Mouse (Mus musculus) limb, embryonic 12.5 days (tissue): Measurements from ENCODE around the gene Ggta1. TPM values are rescaled to one million over a fixed set of nuclear protein-coding genes. Genes with fewer than 3 reads are reported as not detected.
"Not testable (repeated sequence)": the region's sequence is repeated elsewhere in the genome, so short reads cannot be mapped to it uniquely, and the experiment has no call there.

Experiments
- ATAC-seq: fragments of 200-750 bp; cut with Nextera tagmentation; 2 replicates; pipeline ENCODE4 v1.8.0; 2017; ENCODE audit warnings: low read depth, moderate TSS enrichment; ENCODE audit not compliant: insufficient number of reproducible peaks, insufficient read depth, low FRiP score, low TSS enrichment
- H3K27ac ChIP-seq: fragments of 300-500 bp; sonication (generic); 2 replicates; pipeline ENCODE4 v1.5.1; 2016; ENCODE audit warnings: mild to moderate bottlenecking, moderate library complexity
- H3K27me3 ChIP-seq: fragments of 300-500 bp; sonication (generic); 2 replicates; pipeline ENCODE4 v1.6.1; 2016; ENCODE audit warnings: mild to moderate bottlenecking, moderate library complexity
- H3K36me3 ChIP-seq: fragments of 300-500 bp; sonication (generic); 2 replicates; pipeline ENCODE4 v1.6.1; 2016; ENCODE audit warnings: mild to moderate bottlenecking, moderate library complexity
- H3K4me1 ChIP-seq: fragments of 300-500 bp; sonication (generic); replicated peaks from 2 replicates; pipeline ENCODE4 v1.6.1; 2016
- H3K4me2 ChIP-seq: fragments of 300-500 bp; sonication (generic); 2 replicates; pipeline ENCODE4 v1.6.1; 2016; ENCODE audit warnings: mild to moderate bottlenecking, moderate library complexity
- H3K4me3 ChIP-seq: fragments of 300-500 bp; sonication (generic); replicated peaks from 2 replicates; pipeline ENCODE4 v1.5.1; 2016; ENCODE audit warnings: mild to moderate bottlenecking
- H3K9ac ChIP-seq: fragments of 300-500 bp; sonication (generic); replicated peaks from 2 replicates; pipeline ENCODE4 v1.6.1; 2016; ENCODE audit warnings: mild to moderate bottlenecking, moderate library complexity
- H3K9me3 ChIP-seq: fragments of 300-500 bp; sonication (generic); 2 replicates; pipeline ENCODE4 v1.6.1; 2016; ENCODE audit warnings: mild to moderate bottlenecking, moderate library complexity
- WGBS: fragments of 180-500 bp; shearing (Covaris S2); methylation state at CpG from one replicate; pipeline ENCODE4 v1.1.7; 2016; 5-methylcytosine and 5-hydroxymethylcytosine counted together
- polyA plus RNA-seq: library from polyadenylated mRNA; unstranded; fragments of >200 nt; fragmentation: Nextera tagmentation; extraction: Ambion mirVana; gene quantifications from 2 replicates; pipeline ENCODE4 v1.2.1, GENCODE M21; 2016

The Ggta1 gene
- polyA plus RNA-seq, 1 experiment from 2014 or later = 7.8 TPM

- Histone ChIP-seq H3K9me3 (no peaks in the 10 kb centered on the region; the same call in 1 of the 2 replicates), H3K27me3 (peaks cover 23% of the 10 kb centered on the region), H3K27ac (no peak overlapping the region), H3K9ac (no peak overlapping the region), H3K4me1 (peaks cover 29% of the 10 kb centered on the region), H3K36me3 (no peaks in the 10 kb centered on the region), H3K4me2 (no peak overlapping the region), H3K4me3 (no peak overlapping the region)
- no peak for ATAC-seq
These were observed 3.7 kb downstream of the Ggta1 start for GRCm38 (mm10) chr2:35459316-35459715.

DNA sequence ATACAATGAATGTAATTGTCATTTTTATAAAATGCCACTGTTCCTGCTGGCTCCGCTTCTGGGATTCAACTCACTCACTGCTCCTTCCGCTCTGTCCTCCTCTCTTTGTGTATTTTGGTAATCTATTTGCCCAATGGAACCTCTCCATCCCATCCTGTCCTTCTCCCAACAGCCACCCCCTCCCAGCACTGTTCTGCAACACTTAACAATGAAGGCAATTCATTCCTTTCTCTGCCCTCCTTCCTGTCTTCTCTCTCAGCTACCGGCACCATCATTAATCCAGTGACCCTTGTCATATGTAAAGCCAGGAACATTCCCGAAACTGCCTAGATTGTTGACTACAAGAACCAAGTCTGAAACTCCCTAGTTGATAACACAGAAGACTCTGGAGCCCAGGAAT is 4.6 kb downstream of the Ggta1 start:
- ATAC-seq = no peak
- no peak overlapping the region for H3K4me2 ChIP-seq
- no peaks in the 10 kb centered on the region; the same call in 1 of the 2 replicates for H3K9me3 ChIP-seq
- no peak overlapping the region for H3K4me3 ChIP-seq
- H3K4me1 ChIP-seq = peaks cover 20% of the 10 kb centered on the region
- 93% methylated on average over 4 of the region's 4 CpGs for WGBS
- H3K27me3 ChIP-seq = peaks cover 23% of the 10 kb centered on the region
- no peaks in the 10 kb centered on the region for H3K36me3 ChIP-seq
- no peak overlapping the region for H3K9ac ChIP-seq
- H3K27ac ChIP-seq = no peak overlapping the region

GRCm38 (mm10) chr2:35453736-35454135 is 9.3 kb downstream of the Ggta1 start:
- Histone ChIP-seq H3K27me3 (no peaks in the 10 kb centered on the region), H3K4me2 (no peak overlapping the region), H3K9ac (no peak overlapping the region), H3K9me3 (no peaks in the 10 kb centered on the region), H3K4me1 (peaks cover 3% of the 10 kb centered on the region; the same call in 1 of the 2 replicates), H3K36me3 (no peaks in the 10 kb centered on the region), H3K4me3 (no peak overlapping the region), H3K27ac (no peak overlapping the region)
- WGBS = 88% methylated on average over 3 of the region's 3 CpGs
- no peak for ATAC-seq

GRCm38 (mm10) chr2:35452695-35453094 is 10.3 kb downstream of the Ggta1 start:
- H3K4me1 ChIP-seq = peaks cover 14% of the 10 kb centered on the region
- H3K27me3 ChIP-seq, H3K36me3 ChIP-seq, H3K27ac ChIP-seq, ATAC-seq, H3K4me2 ChIP-seq, H3K9me3 ChIP-seq, H3K9ac ChIP-seq, H3K4me3 ChIP-seq: not testable (repeated sequence)
- WGBS = 94% methylated on average over 6 of the region's 6 CpGs

DNA sequence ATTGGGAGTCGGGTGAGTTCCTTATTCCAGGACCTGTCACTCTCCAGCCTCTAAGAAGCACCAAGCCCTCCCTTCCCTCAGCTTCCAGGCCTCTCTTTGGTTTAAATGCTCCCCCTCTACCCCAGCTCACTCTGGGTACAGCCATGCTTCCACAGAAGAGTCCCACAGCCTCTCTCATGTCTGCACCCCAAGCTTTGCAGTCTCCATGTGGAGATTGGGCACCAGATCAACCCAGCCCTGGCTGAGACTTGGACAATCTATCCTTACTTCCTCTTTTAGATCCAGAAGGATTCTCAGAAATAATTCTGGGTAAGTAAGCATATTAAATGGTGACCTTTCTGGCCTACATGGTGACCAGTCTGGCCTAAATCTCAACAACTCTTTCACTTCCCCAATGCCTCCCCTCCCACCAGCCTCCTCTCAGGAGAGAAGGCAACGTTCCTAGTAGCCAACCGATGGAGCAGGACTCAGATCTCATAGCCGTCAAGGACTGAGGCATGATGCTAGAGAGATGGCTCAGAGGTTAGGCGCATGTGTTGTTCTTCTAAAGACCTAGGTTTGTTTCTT is 11.5 kb downstream of the Ggta1 start:
- no peak overlapping the region for H3K9ac ChIP-seq
- no peak for ATAC-seq
- no peak overlapping the region for H3K4me3 ChIP-seq
- H3K27ac ChIP-seq = no peak overlapping the region
- WGBS = 88% methylated on average over 5 of the region's 5 CpGs
- H3K9me3 ChIP-seq = no peaks in the 10 kb centered on the region
- no peak overlapping the region for H3K4me2 ChIP-seq
- H3K4me1 ChIP-seq = peaks cover 20% of the 10 kb centered on the region
- H3K27me3 ChIP-seq = no peaks in the 10 kb centered on the region
- H3K36me3 ChIP-seq = no peaks in the 10 kb centered on the region

DNA sequence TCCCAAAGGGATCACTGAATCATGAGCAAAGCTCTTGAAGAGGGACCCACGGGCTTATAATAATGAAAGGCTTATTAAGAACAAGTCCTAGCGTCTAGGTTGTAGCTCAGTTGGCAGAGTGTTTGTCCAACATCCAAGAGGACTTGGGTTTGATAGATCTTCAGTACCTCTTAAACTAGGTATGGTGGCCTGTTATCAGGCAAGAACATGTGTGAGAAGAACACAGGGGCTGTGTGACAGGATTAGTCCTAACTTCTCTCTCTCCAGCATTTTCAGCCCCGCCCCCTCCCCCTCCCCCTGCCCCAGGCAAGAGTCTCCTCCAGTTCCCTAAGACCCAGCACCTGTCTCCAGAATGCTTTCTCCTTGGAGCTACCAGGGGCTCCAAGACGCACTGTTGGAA is 12.2 kb downstream of the Ggta1 start:
- Histone ChIP-seq H3K9me3 (no peaks in the 10 kb centered on the region), H3K4me3 (no peak overlapping the region), H3K36me3 (no peaks in the 10 kb centered on the region), H3K4me1 (peaks cover 26% of the 10 kb centered on the region), H3K4me2 (no peak overlapping the region), H3K9ac (no peak overlapping the region), H3K27me3 (peaks cover 7% of the 10 kb centered on the region), H3K27ac (no peak overlapping the region)
- ATAC-seq = no peak
- WGBS = 86% methylated on average over 4 of the region's 4 CpGs

GRCm38 (mm10) chr2:35449687-35450622 is 13.1 kb downstream of the Ggta1 start:
- no peaks in the 10 kb centered on the region for H3K36me3 ChIP-seq
- H3K4me2 ChIP-seq = no peak overlapping the region
- no peaks in the 10 kb centered on the region for H3K9me3 ChIP-seq
- ATAC-seq = no peak
- H3K4me1 ChIP-seq = peaks cover 35% of the 10 kb centered on the region
- peaks cover 16% of the 10 kb centered on the region for H3K27me3 ChIP-seq
- H3K4me3 ChIP-seq = no peak overlapping the region
- WGBS = 62% methylated on average over 12 of the region's 12 CpGs
- H3K27ac ChIP-seq = no peak overlapping the region
- no peak overlapping the region for H3K9ac ChIP-seq

DNA sequence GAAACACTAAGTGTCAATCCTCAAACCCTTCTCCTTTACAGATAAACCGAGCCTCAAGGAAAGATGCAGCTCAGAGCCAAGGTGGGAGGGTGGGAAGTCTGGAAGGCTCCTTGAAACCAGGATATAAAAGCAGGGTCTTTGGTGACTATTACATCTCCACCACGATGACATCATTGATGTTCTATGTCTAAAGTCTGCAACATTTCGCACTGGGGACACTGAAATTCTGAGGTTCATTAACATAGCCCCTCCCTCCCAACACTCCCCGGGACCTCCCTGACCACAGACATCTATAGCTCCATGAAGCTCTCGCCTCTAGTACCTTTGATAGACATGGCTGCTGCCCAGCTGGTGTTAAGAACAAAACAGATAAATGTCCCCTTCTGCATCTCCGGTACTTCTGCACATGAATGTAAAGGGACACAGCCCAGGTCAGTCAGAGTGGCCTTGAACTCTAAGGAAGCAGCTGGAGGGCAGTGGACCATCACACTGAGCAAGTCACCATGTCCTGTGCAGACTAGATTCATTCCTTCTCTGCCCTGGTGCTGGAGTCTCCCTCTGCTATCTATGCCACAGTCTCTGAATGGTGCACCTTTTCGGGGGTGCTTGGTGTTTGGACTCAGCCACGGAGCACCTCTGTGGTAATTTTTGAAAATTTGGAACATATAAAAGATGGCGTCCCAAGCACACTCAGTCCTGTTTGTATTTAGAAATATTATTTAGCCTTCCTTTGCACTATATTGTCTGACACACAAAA is 13.9 kb downstream of the Ggta1 start:
- no peak for ATAC-seq
- Histone ChIP-seq H3K27me3 (peaks cover 23% of the 10 kb centered on the region), H3K4me3 (no peak overlapping the region), H3K4me1 (peaks cover 43% of the 10 kb centered on the region), H3K9me3 (no peaks in the 10 kb centered on the region), H3K36me3 (no peaks in the 10 kb centered on the region), H3K4me2 (no peak overlapping the region), H3K9ac (no peak overlapping the region), H3K27ac (peak overlapping the region; percentile 66)
- 82% methylated on average over 9 of the region's 9 CpGs for WGBS

DNA sequence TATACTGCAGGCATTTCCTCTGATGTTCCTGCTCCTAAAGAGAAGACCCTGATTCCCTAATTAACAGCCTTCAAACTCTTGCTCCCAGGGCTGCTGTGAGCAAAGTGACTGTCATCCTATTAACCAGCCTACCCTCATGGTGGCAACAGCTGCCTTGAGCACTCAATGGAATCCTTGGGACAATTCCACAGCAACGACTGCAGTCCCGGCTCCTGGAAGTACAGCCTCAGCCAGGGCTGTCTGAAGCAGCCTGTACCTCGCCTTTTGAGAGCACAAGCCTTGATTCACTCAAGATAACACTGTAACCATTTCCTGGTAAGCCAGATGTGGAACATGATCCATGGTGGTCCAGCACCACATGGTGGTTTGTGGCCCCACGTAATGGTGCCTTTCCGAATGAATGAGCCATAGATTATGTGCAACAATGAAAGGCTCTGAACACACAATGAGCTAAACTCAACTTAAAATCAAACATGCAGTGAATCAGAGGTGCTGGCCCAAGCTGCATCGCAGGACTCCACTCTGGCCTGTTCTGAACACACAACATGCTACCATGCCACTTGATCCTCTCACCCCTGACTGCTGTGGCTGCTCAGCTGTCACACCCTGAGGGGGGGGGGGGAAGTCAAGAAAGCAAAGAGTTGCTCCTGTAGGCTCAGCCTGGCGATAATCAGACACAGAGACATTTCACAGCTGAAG is 14.7 kb downstream of the Ggta1 start:
- no peak overlapping the region for H3K9ac ChIP-seq
- H3K27me3 ChIP-seq = peaks cover 23% of the 10 kb centered on the region
- H3K9me3 ChIP-seq = no peaks in the 10 kb centered on the region
- no peaks in the 10 kb centered on the region for H3K36me3 ChIP-seq
- ATAC-seq = no peak
- no peak overlapping the region for H3K4me3 ChIP-seq
- peaks cover 51% of the 10 kb centered on the region for H3K4me1 ChIP-seq
- peak overlapping the region; percentile 66 for H3K27ac ChIP-seq
- H3K4me2 ChIP-seq = no peak overlapping the region
- WGBS = 39% methylated on average over 7 of the region's 7 CpGs

DNA sequence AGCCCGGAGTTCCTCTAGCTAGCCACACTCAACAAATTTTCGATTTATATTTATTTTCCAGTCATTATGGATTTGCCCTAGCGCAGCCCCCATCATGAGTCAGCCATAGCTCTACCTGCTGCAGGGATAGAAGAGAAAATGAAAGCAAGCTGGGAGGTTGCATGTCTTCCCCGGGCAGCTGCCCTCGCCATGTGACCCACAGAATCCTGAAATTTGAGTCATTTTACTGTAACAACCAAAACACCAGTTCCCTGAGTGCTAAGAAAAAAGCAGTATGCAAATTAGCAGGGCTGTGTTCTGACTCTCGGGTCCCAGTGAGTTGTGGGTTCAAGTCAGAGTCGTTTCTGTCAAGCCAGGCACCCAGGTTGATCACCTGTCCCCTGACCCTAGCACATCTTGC is 15.6 kb downstream of the Ggta1 start:
- Histone ChIP-seq H3K9ac (no peak overlapping the region), H3K27me3 (peaks cover 23% of the 10 kb centered on the region), H3K36me3 (no peaks in the 10 kb centered on the region), H3K4me3 (no peak overlapping the region), H3K4me2 (no peak overlapping the region), H3K9me3 (no peaks in the 10 kb centered on the region), H3K27ac (0 out of 2 replicates have a peak overlapping the region, but pooled peaks have one; percentile 18), H3K4me1 (peaks cover 56% of the 10 kb centered on the region)
- ATAC-seq = no peak
- 72% methylated on average over 7 of the region's 7 CpGs for WGBS

DNA sequence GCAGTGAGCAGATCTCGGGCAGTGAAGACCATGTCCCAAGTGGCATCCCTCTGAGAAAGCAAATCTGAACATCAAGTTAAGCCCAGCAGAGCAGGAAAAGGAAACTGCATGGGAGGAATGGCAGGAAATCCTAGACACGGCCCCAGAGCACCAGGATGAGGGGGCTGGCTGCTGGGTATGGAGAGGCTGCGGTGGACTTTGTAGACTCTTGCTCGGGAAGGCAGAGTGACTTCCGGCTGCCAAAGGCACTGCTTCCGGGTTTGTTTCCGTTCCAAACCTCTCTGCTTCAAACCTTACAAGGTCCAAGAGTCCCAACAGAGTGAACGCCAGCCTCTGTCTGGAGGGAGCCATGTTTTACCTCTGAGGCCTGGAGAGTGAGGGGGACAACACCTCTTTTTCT is 16.2 kb downstream of the Ggta1 start:
- Histone ChIP-seq H3K4me3 (no peak overlapping the region), H3K27me3 (peaks cover 30% of the 10 kb centered on the region), H3K4me1 (peaks cover 58% of the 10 kb centered on the region), H3K27ac (no peak overlapping the region), H3K9me3 (no peaks in the 10 kb centered on the region), H3K9ac (no peak overlapping the region), H3K4me2 (no peak overlapping the region), H3K36me3 (no peaks in the 10 kb centered on the region)
- no peak for ATAC-seq
- WGBS = 84% methylated on average over 8 of the region's 8 CpGs
